Mouse (Mus musculus): ENCODE data around the gene Csnk1g1. TPM values are rescaled to one million over a fixed set of nuclear protein-coding genes. Genes with fewer than 3 reads are reported as not detected.

Csnk1g1 gene
- total RNA-seq (2021), result 10 to 100 TPM; 61.8 to 66.1 TPM

DNA sequence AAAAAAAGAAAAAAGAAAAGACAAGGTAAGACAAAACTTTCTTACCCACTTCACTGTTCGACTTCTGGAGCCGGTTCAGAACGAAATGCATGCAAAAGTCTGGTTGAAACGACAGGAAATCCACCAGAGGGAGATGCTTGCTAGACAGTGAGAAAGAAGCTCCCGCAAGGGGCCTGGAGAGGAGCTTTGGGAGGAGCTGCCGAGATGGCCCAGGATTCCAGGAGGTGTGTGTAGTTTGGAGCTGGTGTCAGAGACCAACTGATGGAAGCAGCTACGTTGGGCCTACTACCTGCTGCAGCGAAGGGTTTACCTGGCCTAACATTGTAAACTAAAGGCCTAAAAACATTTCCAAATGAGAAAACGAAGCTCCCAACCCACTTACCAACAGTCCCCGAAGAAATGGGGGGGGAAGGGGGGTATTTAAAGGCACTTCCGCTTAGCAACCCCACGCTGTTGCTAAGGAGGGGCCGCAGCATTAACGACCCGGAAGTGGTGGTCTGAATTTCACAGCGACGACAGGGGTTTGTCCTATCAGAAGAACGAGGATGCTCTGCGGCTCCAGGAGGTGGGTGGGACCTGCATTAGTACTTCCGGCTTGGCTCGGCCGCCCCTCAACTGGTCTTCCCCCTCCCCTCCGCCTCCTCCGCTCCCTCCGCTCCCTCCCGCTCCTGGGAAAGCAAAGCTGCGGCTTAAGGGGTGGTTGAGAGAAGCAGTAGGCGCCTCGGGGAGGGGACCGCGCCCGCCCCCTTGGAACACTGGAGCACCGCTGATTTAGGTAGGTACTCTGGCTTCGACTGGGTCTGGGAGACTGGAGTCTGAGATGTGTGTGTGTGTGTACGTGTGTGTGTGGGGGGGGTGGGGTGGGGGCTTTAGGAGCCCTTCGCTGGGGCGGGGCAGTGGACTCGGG, at the start of gene Csnk1g1, which contains the start of gene Trip4:
Gene Csnk1g1, plus strand, starts transcription at position 531 of the 907 bp plus-strand sequence.
Gene Trip4, minus strand, starts transcription at position 401 of the 907 bp plus-strand sequence.
- intact Hi-C loops (cut with DNase I), result loop anchor here (5.0 kb wide), 1 partner anchor 99 kb away; no protein-coding TSS in a partner anchor
- peak; percentile 97 for DNase-seq

DNA sequence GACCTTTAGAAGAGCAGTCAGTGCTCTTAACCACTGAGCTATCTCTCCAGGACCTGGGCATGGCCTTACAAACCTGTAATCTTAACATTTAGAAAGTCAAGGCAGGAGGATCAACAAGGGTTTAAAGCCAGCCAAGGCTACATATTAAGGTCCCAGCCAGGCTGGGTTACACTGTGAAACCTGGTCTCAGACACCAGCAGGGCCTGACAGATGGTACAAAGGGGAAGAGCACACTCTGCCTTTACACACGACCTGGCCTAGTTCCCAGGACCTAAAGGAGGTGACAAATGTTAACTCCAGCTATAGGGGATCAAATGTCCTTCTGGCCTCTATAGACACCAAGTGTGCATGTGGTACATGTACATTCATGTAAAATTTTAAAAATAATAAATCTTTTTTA, 49.1 kb upstream of the Csnk1g1 start:
- peak; percentile 9 for DNase-seq
- intact Hi-C loops (cut with DNase I), result no loop called here

DNA sequence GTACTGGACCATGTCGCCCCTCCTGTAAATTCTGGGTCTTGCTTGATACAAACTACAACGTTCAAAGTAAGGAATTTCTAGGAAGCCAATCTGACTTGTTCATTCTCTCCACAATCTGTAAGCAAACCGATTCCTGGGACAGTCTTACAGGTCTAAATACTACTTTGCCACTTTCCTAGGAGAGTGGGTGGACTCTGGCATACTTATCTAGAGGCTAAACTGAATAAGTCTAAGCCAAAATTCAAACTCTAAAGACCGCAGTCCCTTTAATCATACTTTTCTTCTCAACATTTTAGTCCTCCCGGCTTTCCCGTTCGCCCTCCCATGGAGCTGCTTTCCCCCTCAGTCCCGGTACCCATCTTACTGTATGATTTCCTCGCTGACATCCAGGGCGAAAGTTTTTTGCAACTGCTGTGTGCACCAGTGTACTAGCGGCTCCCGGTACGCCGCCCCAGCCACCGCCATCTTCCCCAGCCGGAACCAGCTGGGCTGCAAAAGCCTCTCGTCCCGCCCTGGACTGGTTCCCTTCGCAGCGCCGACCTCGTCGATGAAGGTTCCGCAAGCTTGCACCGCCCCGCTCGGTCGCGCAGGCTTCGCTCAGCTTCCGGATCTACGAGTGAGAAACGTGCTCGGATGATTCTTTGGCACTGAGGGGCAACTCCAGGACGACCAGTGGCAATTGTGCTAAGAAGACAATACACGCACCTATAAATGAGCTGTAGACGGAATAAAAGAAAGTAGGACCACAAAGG, 24.0 kb upstream of the Csnk1g1 start:
- intact Hi-C loops (cut with DNase I), result no loop called here
- peak; percentile 92 for DNase-seq

DNA sequence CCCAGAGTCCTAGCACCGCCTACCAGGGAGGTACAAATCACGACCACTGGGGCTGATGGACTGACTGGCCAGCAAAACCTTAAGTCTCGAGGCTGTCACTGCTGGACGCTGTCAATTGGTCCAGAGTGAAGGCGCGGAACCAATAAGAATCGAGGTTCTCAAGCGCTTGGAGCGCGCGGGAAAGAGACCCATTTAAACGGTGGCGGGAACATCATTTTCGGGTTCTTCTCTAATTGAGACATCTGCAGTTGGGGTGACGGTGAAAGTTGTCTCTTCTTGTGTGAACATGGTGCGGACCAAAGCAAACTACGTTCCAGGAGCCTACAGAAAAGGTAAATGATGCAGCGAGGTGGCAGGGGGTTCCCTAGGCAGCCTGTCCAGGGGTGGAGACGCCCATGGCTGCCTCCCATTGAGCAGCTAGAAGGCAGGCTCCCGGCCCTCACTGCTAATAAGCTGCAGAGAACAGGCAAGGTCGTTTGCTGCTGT, 18.5 kb upstream of the Csnk1g1 start, which contains the start of gene Pclaf:
Gene Pclaf, plus strand, starts transcription at position 95 of the 486 bp plus-strand sequence.
- intact Hi-C loops (cut with DNase I), result no loop called here
- peak; percentile 72 for DNase-seq

- intact Hi-C loops (cut with DNase I), result no loop called here
- DNase-seq, result no peak
Measured at GRCm38 (mm10) chr9:65891126-65891525, 17.6 kb upstream of the Csnk1g1 start.

DNA sequence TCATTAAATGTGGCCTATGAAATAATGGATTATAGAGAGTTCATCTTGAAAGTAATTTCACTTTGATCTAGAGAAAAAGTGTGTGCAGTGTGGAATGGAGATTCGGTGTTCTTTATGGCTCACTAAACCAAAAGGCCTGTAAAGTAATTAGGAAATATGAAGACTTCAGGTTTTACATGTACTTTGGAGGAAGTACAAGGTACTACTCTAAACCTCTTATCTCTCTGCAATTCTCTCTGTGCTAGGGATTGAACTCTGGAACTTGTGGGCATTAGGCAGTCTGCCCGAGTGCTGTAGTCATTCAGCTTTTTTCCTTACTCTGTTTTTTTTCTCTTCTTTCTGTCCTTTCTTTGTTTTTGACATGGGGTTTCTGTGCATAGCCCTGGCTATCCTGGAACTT, 11.7 kb upstream of the Csnk1g1 start:
- intact Hi-C loops (cut with DNase I), result no loop called here
- no peak for DNase-seq

GRCm38 (mm10) chr9:65902879-65903278, 5.8 kb upstream of the Csnk1g1 start:
- no peak for DNase-seq
- intact Hi-C loops (cut with DNase I), result no loop called here

GRCm38 (mm10) chr9:65903419-65903818, 5.3 kb upstream of the Csnk1g1 start:
- DNase-seq, result no peak
- intact Hi-C loops (cut with DNase I), result no loop called here

DNA sequence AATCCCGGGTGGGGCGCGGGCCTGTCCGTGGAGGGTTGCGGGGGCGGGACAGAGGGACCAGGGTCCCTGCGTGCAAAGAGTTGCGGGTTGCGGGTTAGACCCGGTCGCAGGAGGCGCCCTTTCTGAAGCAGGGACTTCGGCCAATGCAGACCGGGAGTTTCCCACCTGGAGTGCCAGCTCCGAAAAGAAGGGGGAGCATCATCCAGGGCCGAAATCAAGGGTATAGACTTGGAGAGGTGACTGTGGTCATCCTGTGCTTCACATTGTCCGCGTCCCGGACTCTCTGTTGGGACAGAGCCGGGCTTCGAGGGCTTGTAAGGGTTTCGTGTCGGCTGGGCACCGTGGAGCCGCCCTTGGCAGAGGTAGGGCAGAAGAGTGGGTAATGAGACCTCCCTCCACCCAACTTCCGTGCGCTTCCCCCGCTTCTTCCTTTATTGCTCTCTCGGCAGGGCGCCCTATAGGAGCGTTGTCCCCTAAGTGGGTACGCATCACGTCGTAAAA, 627 bp downstream of the Csnk1g1 start:
- intact Hi-C loops (cut with DNase I), result loop anchor here (5.0 kb wide), 1 partner anchor 98 kb away; no protein-coding TSS in a partner anchor
- DNase-seq, result peak; percentile 56

- DNase-seq, result no peak
- intact Hi-C loops (cut with DNase I), result loop anchor here (5.0 kb wide), 1 partner anchor 97 kb away; no protein-coding TSS in a partner anchor
Measured at GRCm38 (mm10) chr9:65909837-65910236, 1.1 kb downstream of the Csnk1g1 start.

DNA sequence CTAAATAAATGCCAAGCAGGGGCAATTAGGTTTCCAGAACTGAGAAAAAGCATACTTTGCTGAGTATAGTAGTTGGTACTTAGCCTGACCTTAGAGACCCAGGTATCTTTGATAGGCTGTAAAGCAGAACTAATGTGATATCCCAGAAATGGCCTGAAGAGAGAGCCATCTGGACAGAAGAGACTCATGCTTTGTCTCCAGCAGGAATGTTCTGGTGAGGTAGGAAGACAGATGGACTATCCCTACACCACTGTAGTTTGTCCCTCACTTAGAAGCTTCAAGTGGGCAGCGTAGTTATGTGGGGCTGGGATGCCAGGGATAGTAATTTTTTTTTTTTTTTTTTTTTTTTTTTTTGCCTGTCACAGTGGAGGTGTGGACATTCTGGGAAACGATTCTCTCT, 5.3 kb downstream of the Csnk1g1 start:
- DNase-seq, result no peak
- intact Hi-C loops (cut with DNase I), result no loop called here

DNA sequence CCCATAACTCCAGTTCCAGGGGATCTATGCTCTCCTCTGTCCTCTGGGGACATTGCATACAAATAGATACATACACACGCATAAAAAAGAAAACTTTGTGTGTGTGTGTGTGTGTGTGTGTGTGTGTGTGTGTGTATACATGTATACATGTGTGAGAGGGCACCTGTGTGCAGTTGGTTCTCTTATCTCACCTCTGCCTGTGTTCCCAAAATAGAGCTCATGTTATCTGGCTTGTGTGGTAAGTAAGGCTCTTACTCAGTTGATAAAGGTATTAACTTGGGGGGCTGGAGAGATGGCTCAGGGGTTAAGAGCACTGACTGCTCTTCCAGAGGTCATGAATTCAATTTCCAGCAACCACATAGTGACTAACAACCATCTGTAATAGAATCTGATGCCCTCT, 8.3 kb downstream of the Csnk1g1 start:
- no peak for DNase-seq
- intact Hi-C loops (cut with DNase I), result no loop called here

DNA sequence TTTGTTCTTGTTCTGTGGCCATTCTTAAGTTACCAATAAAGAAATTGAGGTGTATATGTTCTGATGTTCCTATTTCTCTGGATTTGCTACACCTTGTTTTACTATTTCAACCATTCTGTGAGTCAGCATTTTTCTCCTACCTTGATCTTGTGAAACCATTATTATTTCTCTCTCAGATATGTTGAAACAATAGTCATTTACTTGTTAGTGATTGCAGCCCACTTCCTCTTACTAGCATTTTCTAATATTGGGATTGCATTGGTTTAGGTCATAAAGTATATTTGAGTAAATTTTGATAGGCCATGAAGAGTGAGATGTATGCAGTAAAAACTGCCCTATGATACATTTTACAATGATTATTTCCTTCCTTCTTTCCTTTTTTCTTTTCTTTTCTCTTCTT, 19.7 kb downstream of the Csnk1g1 start:
- intact Hi-C loops (cut with DNase I), result no loop called here
- no peak for DNase-seq

DNA sequence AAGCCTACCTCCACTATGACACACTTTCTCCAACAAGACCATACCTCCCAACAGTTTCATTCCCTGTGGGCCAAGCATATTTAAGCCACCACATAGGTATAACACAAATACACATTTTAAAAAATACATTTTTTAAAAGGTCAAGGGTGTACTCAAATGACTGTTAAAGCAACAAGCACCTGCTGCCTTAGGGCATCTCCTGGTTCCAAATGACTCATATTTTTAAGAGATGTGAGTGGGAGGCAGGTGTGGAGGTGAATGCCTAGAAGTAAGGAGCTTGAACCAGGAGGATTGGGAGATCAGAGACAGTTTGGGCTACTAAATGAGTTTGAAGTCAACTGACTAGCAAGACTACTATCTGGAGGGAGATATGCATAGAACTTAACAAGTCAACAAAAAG, 21.1 kb downstream of the Csnk1g1 start:
- DNase-seq, result no peak
- intact Hi-C loops (cut with DNase I), result no loop called here

DNA sequence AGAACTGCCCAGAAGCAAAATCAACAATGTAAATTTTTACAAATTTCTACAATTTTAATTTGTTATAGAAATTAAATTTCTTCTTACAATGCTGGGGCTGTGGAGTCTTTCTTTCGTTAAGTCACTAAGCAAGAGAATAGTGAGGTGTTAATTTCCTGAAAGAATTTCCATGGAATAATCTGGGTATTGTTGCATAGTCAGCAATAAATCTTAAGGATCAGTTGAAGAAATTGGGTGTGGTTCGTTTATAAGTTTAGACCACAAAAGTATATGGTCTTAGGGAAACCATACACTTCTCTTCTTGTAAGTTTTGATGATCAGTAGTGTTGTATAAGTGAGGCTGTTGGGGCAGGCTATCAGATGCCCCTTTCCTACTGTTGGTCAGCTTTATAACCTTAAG, 28.8 kb downstream of the Csnk1g1 start:
- no peak for DNase-seq
- intact Hi-C loops (cut with DNase I), result no loop called here

GRCm38 (mm10) chr9:65951082-65951587, 42.4 kb downstream of the Csnk1g1 start:
- intact Hi-C loops (cut with DNase I), result no loop called here

DNA sequence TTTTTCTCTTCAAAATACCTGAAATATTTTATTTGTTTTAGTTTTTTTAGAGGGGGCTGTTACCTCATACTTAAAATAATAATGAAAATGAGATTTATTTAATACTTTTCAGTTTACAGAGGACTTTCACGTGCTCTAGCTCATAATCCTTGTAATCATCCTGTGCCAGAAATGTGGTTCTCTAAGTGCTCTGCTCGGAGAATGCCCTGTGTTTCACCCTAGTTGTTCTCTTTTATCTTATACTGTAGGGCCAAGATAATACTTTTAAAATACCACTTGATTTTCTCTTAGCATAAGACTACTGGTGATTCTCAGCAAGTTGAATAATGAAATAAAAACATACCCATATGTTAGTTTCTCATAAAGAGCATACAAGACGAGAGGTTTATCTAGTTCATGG, 61.3 kb downstream of the Csnk1g1 start:
- DNase-seq, result no peak

More at GRCm38 (mm10) chr9:65951082-65951587, 42.4 kb downstream of the Csnk1g1 start:
- DNase-seq, result no peak

GRCm38 (mm10) chr9:65973206-65973605, 64.5 kb downstream of the Csnk1g1 start:
- intact Hi-C loops (cut with DNase I), result no loop called here

More for the DNA sequence above, 61.3 kb downstream of the Csnk1g1 start:
- intact Hi-C loops (cut with DNase I), result no loop called here

GRCm38 (mm10) chr9:65975886-65976285, 67.2 kb downstream of the Csnk1g1 start:
- intact Hi-C loops (cut with DNase I), result no loop called here
- peak; percentile 51 for DNase-seq

More at GRCm38 (mm10) chr9:65973206-65973605, 64.5 kb downstream of the Csnk1g1 start:
- DNase-seq, result no peak

GRCm38 (mm10) chr9:65982841-65983240, 74.1 kb downstream of the Csnk1g1 start:
- no peak for DNase-seq
- intact Hi-C loops (cut with DNase I), result no loop called here

- DNase-seq, result no peak
- intact Hi-C loops (cut with DNase I), result no loop called here
Measured at GRCm38 (mm10) chr9:65987021-65987420, 78.3 kb downstream of the Csnk1g1 start.
